Mouse (Mus musculus) layer of hippocampus, postnatal 36 days (tissue): ENCODE results near the gene Acox1. TPM values are rescaled to one million over a fixed set of nuclear protein-coding genes. Genes with fewer than 3 reads are reported as not detected.

Experiments used
- DNase-seq, 2 experiments: peaks; one replicate each; pipeline ENCODE4 v3.0.0; 2022
- total RNA-seq, 2 experiments: library from RNA; stranded (reverse); gene quantifications; 2 replicates each; pipeline ENCODE4 v1.2.3; 2021

The Acox1 gene
- total RNA-seq, 2 experiments from 2014 or later = 119 to 126 TPM

GRCm38 (mm10) chr11:116167232-116167631 is 31.6 kb downstream of the Acox1 start:
- no peak for DNase-seq

GRCm38 (mm10) chr11:116163002-116163401 is 35.8 kb downstream of the Acox1 start:
- no peak for DNase-seq

GRCm38 (mm10) chr11:116162146-116162545 is 36.7 kb downstream of the Acox1 start:
- DNase-seq = no peak

- no peak for DNase-seq
Measured at GRCm38 (mm10) chr11:116161312-116161711, 37.5 kb downstream of the Acox1 start.

- DNase-seq = no peak
Measured at GRCm38 (mm10) chr11:116150960-116151359, 47.9 kb downstream of the Acox1 start.

- DNase-seq = no peak
Measured at GRCm38 (mm10) chr11:116149341-116149740, 49.5 kb downstream of the Acox1 start.

GRCm38 (mm10) chr11:116148761-116149221 is 50.1 kb downstream of the Acox1 start:
- peak in 1 of 2 experiments; percentile 41 for DNase-seq

GRCm38 (mm10) chr11:116146294-116146985 is 52.4 kb downstream of the Acox1 start:
- peak; percentile 64 to 70 for DNase-seq

- no peak for DNase-seq
Measured at GRCm38 (mm10) chr11:116145481-116146293, 53.2 kb downstream of the Acox1 start.

- no peak for DNase-seq
Measured at GRCm38 (mm10) chr11:116143468-116143867, 55.4 kb downstream of the Acox1 start.

- no peak for DNase-seq
Measured at GRCm38 (mm10) chr11:116142211-116142991, 56.4 kb downstream of the Acox1 start.

GRCm38 (mm10) chr11:116138468-116139138 is 60.2 kb downstream of the Acox1 start, which contains the start of gene Mrpl38:
TSS of gene Mrpl38 (minus strand) at chr11:116138868.
- DNase-seq = peak; percentile 77 to 78

- DNase-seq = no peak
Measured at GRCm38 (mm10) chr11:116138096-116138467, 60.8 kb downstream of the Acox1 start.

GRCm38 (mm10) chr11:116134171-116134570 is 64.7 kb downstream of the Acox1 start:
- no peak for DNase-seq

- no peak for DNase-seq
Measured at GRCm38 (mm10) chr11:116133497-116133896, 65.3 kb downstream of the Acox1 start.

- no peak for DNase-seq
Measured at GRCm38 (mm10) chr11:116132366-116133333, 66.2 kb downstream of the Acox1 start.

- DNase-seq = no peak
Measured at GRCm38 (mm10) chr11:116131349-116132170, 67.3 kb downstream of the Acox1 start.

- DNase-seq = peak; percentile 83 to 85
Measured at GRCm38 (mm10) chr11:116130488-116131205, 68.2 kb downstream of the Acox1 start, which contains the start of gene Trim65. TSS of gene Trim65 (minus strand) at chr11:116131128.

GRCm38 (mm10) chr11:116129993-116130487 is 68.8 kb downstream of the Acox1 start:
- no peak for DNase-seq
